Mouse (Mus musculus): ENCODE measurements at regions not wholly inside any gene's neighbourhood (a gene's known extent, or its start where the extent isn't known, plus 50 kb on each side); places are given as distances from the start of the nearest gene placed in this dataset.

GRCm38 (mm10) chr2:117915821-117916220 is 195.9 kb upstream of the Thbs1 start:
- no peak for DNase-seq (ENCODE audit: low read depth)

- no peak for DNase-seq (ENCODE audit: low read depth)
Measured at GRCm38 (mm10) chr2:117917181-117917580, 194.5 kb upstream of the Thbs1 start.

- DNase-seq (ENCODE audit: low read depth) = no peak
Measured at GRCm38 (mm10) chr2:117924877-117925276, 186.8 kb upstream of the Thbs1 start.

- no peak for DNase-seq (ENCODE audit: low read depth)
Measured at GRCm38 (mm10) chr2:117925412-117925811, 186.3 kb upstream of the Thbs1 start.

- no peak for DNase-seq (ENCODE audit: low read depth)
Measured at GRCm38 (mm10) chr2:117928062-117928461, 183.6 kb upstream of the Thbs1 start.

GRCm38 (mm10) chr2:117929586-117929985 is 182.1 kb upstream of the Thbs1 start:
- DNase-seq (ENCODE audit: low read depth) = no peak

GRCm38 (mm10) chr2:117930895-117931537 is 180.7 kb upstream of the Thbs1 start:
- no peak for DNase-seq (ENCODE audit: low read depth)

- no peak for DNase-seq (ENCODE audit: low read depth)
Measured at GRCm38 (mm10) chr2:117936590-117936989, 175.1 kb upstream of the Thbs1 start.

- DNase-seq (ENCODE audit: low read depth) = no peak
Measured at GRCm38 (mm10) chr2:117938283-117939049, 173.2 kb upstream of the Thbs1 start.

- no peak for DNase-seq (ENCODE audit: low read depth)
Measured at GRCm38 (mm10) chr2:117941517-117942096, 170.1 kb upstream of the Thbs1 start.

GRCm38 (mm10) chr2:117943666-117944065 is 168.0 kb upstream of the Thbs1 start:
- no peak for DNase-seq (ENCODE audit: low read depth)

- DNase-seq (ENCODE audit: low read depth) = no peak
Measured at GRCm38 (mm10) chr2:117944325-117944724, 167.4 kb upstream of the Thbs1 start.

- no peak for DNase-seq (ENCODE audit: low read depth)
Measured at GRCm38 (mm10) chr2:117944942-117945341, 166.7 kb upstream of the Thbs1 start.

GRCm38 (mm10) chr2:117950431-117951336 is 161.0 kb upstream of the Thbs1 start:
- no peak for DNase-seq (ENCODE audit: low read depth)

GRCm38 (mm10) chr2:117951337-117951718 is 160.3 kb upstream of the Thbs1 start:
- no peak for DNase-seq (ENCODE audit: low read depth)

GRCm38 (mm10) chr2:117958737-117959136 is 152.9 kb upstream of the Thbs1 start:
- no peak for DNase-seq (ENCODE audit: low read depth)

GRCm38 (mm10) chr2:117959440-117959839 is 152.2 kb upstream of the Thbs1 start:
- DNase-seq (ENCODE audit: low read depth) = no peak

GRCm38 (mm10) chr2:117962531-117962930 is 149.1 kb upstream of the Thbs1 start:
- no peak for DNase-seq (ENCODE audit: low read depth)

GRCm38 (mm10) chr2:117963526-117963925 is 148.2 kb upstream of the Thbs1 start:
- no peak for DNase-seq (ENCODE audit: low read depth)

- no peak for DNase-seq (ENCODE audit: low read depth)
Measured at GRCm38 (mm10) chr2:117965758-117966157, 145.9 kb upstream of the Thbs1 start.

- DNase-seq (ENCODE audit: low read depth) = no peak
Measured at GRCm38 (mm10) chr2:117968731-117969130, 142.9 kb upstream of the Thbs1 start.

GRCm38 (mm10) chr2:117970631-117971030 is 141.0 kb upstream of the Thbs1 start:
- no peak for DNase-seq (ENCODE audit: low read depth)

Measured in induced T-regulatory cell, adult 2 months (primary cell).